In genomic region chr9:87202431-87202830, GRCm38 (mm10) we compare ENCODE assay signal across 28 mouse cellular contexts. TPM values are rescaled to one million over a fixed set of nuclear protein-coding genes. Genes with fewer than 3 reads are reported as not detected.
A peak's percentile ranks its signal among the peaks of the same experiment; 100 is the strongest.
DNase-seq lines count a peak whose midpoint lies in the region; ATAC-seq and TF ChIP-seq lines count a peak whose summit lies in the region.
"Had no signal": no experiment of that assay in that cellular context is flagged by ENCODE, and none has a peak within 500 bp of the region (broad histone marks: within the 10 kb centered on the region; RNA-seq: fewer than 3 reads in every experiment).

No protein-coding gene starts in this region.

- no peak for TF ChIP-seq CTCF in forebrain, postnatal 0 days (IDR thresholded peaks at IDR 0.05; ENCODE audit: low read depth)
- TF ChIP-seq CTCF in left cerebral cortex, adult 2 months (IDR thresholded peaks at IDR 0.05), result no peak
- TF ChIP-seq CTCF in layer of hippocampus, adult 2 months (conservative IDR thresholded peaks at IDR 0.05), result no peak

- H3K4me2 ChIP-seq in forebrain, postnatal 0 days (ENCODE audit: low read depth), result no peak overlapping the region
- H3K4me2 ChIP-seq in forebrain, embryonic 12.5 days, result no peak overlapping the region
- H3K4me2 ChIP-seq: hindbrain, embryonic 14.5 days; neural tube, embryonic 15.5 days had no signal

- DNase-seq in forebrain, postnatal 0 days, result no peak
- DNase-seq in left cerebral cortex, postnatal 14 days (ENCODE audit: low spot score in 2 of 2), result peak; percentile 25 to 43
- DNase-seq in left cerebral cortex, adult 2 months (ENCODE audit: extremely low spot score in 1 of 2, low spot score in 2 of 2), result no peak
- DNase-seq in layer of hippocampus, adult 2 months (ENCODE audit: low spot score in 2 of 2), result peak; percentile 37 to 80
- peak; percentile 17 for DNase-seq in right cerebral cortex, postnatal 25 days
- DNase-seq in cerebellum, adult 9-11 months, result no peak
- DNase-seq: adrenal gland, postnatal 14 days; cerebellum, adult 11-12 months; cerebellum, postnatal 36 days; heart, postnatal 36 days; kidney, adult 9 months; kidney, postnatal 25 days; left cerebral cortex, postnatal 4 days; liver; liver, postnatal 0 days; lung, postnatal 10 days; thymus, postnatal 14 days had no signal

- intact Hi-C loops in left cerebral cortex, postnatal 14 days (cut with DNase I), result loop anchor here (10.0 kb wide), 1 partner anchor 148 kb away; no protein-coding TSS in a partner anchor
- intact Hi-C loops in left cerebral cortex, adult 2 months (cut with DNase I), result no loop called here

- peak; percentile 58; the same call in 1 of the 2 replicates for ATAC-seq in forebrain, postnatal 0 days
- ATAC-seq in forebrain, embryonic 12.5 days (ENCODE audit: low FRiP score), result no peak
- no peak for ATAC-seq in megakaryocyte-erythroid progenitor cell, adult 5-6 weeks (replicated peaks; ENCODE audit: low FRiP score, low TSS enrichment, poor library complexity, severe bottlenecking)
- ATAC-seq: activated CD4-positive, CD25-positive, alpha-beta regulatory T cell, adult 4 months; CD4-positive, CD25-positive, alpha-beta regulatory T cell, adult 4 months; liver, postnatal 0 days; midbrain, embryonic 16.5 days had no signal

- H3K36me3 ChIP-seq in forebrain, postnatal 0 days (ENCODE audit: insufficient read depth), result peaks cover 38% of the 10 kb centered on the region
- peaks cover 64% of the 10 kb centered on the region for H3K36me3 ChIP-seq in forebrain, embryonic 12.5 days (replicated peaks)

- H3K27me3 ChIP-seq in forebrain, postnatal 0 days (ENCODE audit: insufficient read depth, low read length), result no peaks in the 10 kb centered on the region
- no peaks in the 10 kb centered on the region for H3K27me3 ChIP-seq in forebrain, embryonic 12.5 days
- H3K27me3 ChIP-seq: neural tube, embryonic 15.5 days had no signal

- no peak overlapping the region for H3K4me3 ChIP-seq in forebrain, postnatal 0 days (ENCODE audit: low read depth, low read length)
- H3K4me3 ChIP-seq in forebrain, embryonic 12.5 days (replicated peaks), result no peak overlapping the region
- no peak overlapping the region for H3K4me3 ChIP-seq in left cerebral cortex, adult 2 months
- no peak overlapping the region for H3K4me3 ChIP-seq in layer of hippocampus, adult 2 months
- H3K4me3 ChIP-seq: forebrain, embryonic 10.5 days; neural tube, embryonic 15.5 days had no signal

- H3K9ac ChIP-seq in forebrain, postnatal 0 days, result no peak overlapping the region
- H3K9ac ChIP-seq in forebrain, embryonic 12.5 days, result no peak overlapping the region
- H3K9ac ChIP-seq: hindbrain, embryonic 14.5 days; liver, postnatal 0 days; neural tube, embryonic 15.5 days had no signal

- 64% methylated on average over 6 of the region's 6 CpGs for WGBS in forebrain, postnatal 0 days
- 92% methylated on average over 6 of the region's 6 CpGs for WGBS in forebrain, embryonic 12.5 days

- no peak overlapping the region for H3K27ac ChIP-seq in forebrain, postnatal 0 days (ENCODE audit: low read depth, low read length)
- H3K27ac ChIP-seq in forebrain, embryonic 12.5 days, result no peak overlapping the region
- H3K27ac ChIP-seq in left cerebral cortex, adult 2 months, result no peak overlapping the region
- no peak overlapping the region for H3K27ac ChIP-seq in layer of hippocampus, adult 2 months
- H3K27ac ChIP-seq: forebrain, embryonic 10.5 days; hindbrain, embryonic 14.5 days; neural tube, embryonic 15.5 days had no signal

- H3K4me1 ChIP-seq in forebrain, postnatal 0 days (ENCODE audit: insufficient read depth), result no peaks in the 10 kb centered on the region
- H3K4me1 ChIP-seq in forebrain, embryonic 12.5 days, result no peaks in the 10 kb centered on the region
- H3K4me1 ChIP-seq: forebrain, embryonic 10.5 days; neural tube, embryonic 15.5 days had no signal

- no peaks in the 10 kb centered on the region for H3K9me3 ChIP-seq in forebrain, postnatal 0 days (ENCODE audit: low read length)
- no peaks in the 10 kb centered on the region for H3K9me3 ChIP-seq in forebrain, embryonic 12.5 days
- H3K9me3 ChIP-seq: forebrain, embryonic 10.5 days; neural tube, embryonic 15.5 days had no signal

RNA-seq across cellular contexts. Expression of gene Cep162, which starts 52.9 kb away (rescaled TPM):
- total RNA-seq in forebrain, postnatal 0 days (2014; rRNA removed), result 6.7 and 8.9 TPM in 2 replicates
- polyA plus RNA-seq in forebrain, postnatal 0 days (2015; fragmentation: Nextera tagmentation; extraction: Ambion mirVana), result 1.8 and 3.4 TPM in 2 replicates
- 12.3 and 12.7 TPM in 2 replicates for polyA plus RNA-seq in forebrain, embryonic 12.5 days (2016; fragmentation: Nextera tagmentation; extraction: Ambion mirVana)
- total RNA-seq in left cerebral cortex, postnatal 14 days (2021), result 1 to 10 TPM; 6.4 to 7.7 TPM
- 10 to 100 TPM; 10.0 to 10.1 TPM for total RNA-seq in left cerebral cortex, adult 2 months (2021)
- 10 to 100 TPM; 10.5 to 14.6 TPM for total RNA-seq in layer of hippocampus, adult 2 months (2021)
- 11.4 and 14.5 TPM in 2 replicates for total RNA-seq in megakaryocyte-erythroid progenitor cell, adult 5-6 weeks (2014; fragmentation: Nextera tagmentation)
- 11.2 and 17.2 TPM in 2 replicates for total RNA-seq in megakaryocyte-erythroid progenitor cell, adult 5-6 weeks (2017)

RNA-seq across cellular contexts. Expression of gene Mrap2, which starts 58.3 kb away (rescaled TPM):
- 1.6 and 3.2 TPM in 2 replicates for total RNA-seq in forebrain, postnatal 0 days (2014; rRNA removed)
- polyA plus RNA-seq in forebrain, postnatal 0 days (2015; fragmentation: Nextera tagmentation; extraction: Ambion mirVana), result 1.1 and 3.1 TPM in 2 replicates
- polyA plus RNA-seq in forebrain, embryonic 12.5 days (2016; fragmentation: Nextera tagmentation; extraction: Ambion mirVana), result 0.09 and 0.17 TPM in 2 replicates
- 1 to 10 TPM; 3.3 to 4.7 TPM for total RNA-seq in left cerebral cortex, postnatal 14 days (2021)
- total RNA-seq in left cerebral cortex, adult 2 months (2021), result 1 to 10 TPM; 4.3 to 5.2 TPM
- total RNA-seq in layer of hippocampus, adult 2 months (2021), result 1 to 10 TPM; 3.0 to 4.0 TPM
- total RNA-seq in megakaryocyte-erythroid progenitor cell, adult 5-6 weeks (2014; fragmentation: Nextera tagmentation), result not detected in 2 replicates
- not detected in 2 replicates for total RNA-seq in megakaryocyte-erythroid progenitor cell, adult 5-6 weeks (2017)
- total RNA-seq: ES-E14; granulocyte monocyte progenitor cell, adult 5-6 weeks; megakaryocyte, adult 5-6 weeks had no signal
- polyA plus RNA-seq: forebrain, embryonic 10.5 days; liver, postnatal 0 days had no signal

Comparison
In these comparisons a context has a peak if more than half of its experiments do, and no peak if none do; other contexts are left out.
1. DNase-seq: peak in left cerebral cortex, postnatal 14 days (2 of 2), layer of hippocampus, adult 2 months (2 of 2) and right cerebral cortex, postnatal 25 days (single experiment); none in forebrain, postnatal 0 days (single experiment), left cerebral cortex, adult 2 months (0 of 2) and cerebellum, adult 9-11 months (single experiment).